Mouse (Mus musculus) B cell, adult 62 days (primary cell): ENCODE results near the gene Fkbp4. TPM values are rescaled to one million over a fixed set of nuclear protein-coding genes. Genes with fewer than 3 reads are reported as not detected.

Experiments
- total RNA-seq: library from RNA; stranded (reverse); gene quantifications from 4 replicates; pipeline ENCODE4 v1.2.4, GENCODE M21; 2023

Fkbp4 gene
- total RNA-seq: 64.4 to 78.9 TPM (median 69.6 TPM) in 4 replicates

GRCm38 (mm10) chr6:128438317-128438870 lies at the start of gene Fkbp4:
Gene Fkbp4, minus strand, starts transcription at chr6:128438677.

GRCm38 (mm10) chr6:128424269-128425019 lies 14.0 kb downstream of the Fkbp4 start, which contains the start of gene Itfg2:
Gene Itfg2, minus strand, starts transcription at chr6:128424931.

GRCm38 (mm10) chr6:128398996-128399395 lies 39.5 kb downstream of the Fkbp4 start, which contains the start of gene Nrip2:
Gene Nrip2, plus strand, starts transcription at chr6:128399296.

Other genes starting within 250 kb of the Fkbp4 start
- not detected in 4 replicates for gene Tead4, start 137.9 kb downstream of the Fkbp4 start, total RNA-seq
- 3.4 to 5.5 TPM (median 4.4 TPM) in 4 replicates for gene Tulp3, start 82.8 kb downstream of the Fkbp4 start, total RNA-seq
- 44.2 to 53.2 TPM (median 47.9 TPM) in 4 replicates for gene Rhno1, start 75.8 kb downstream of the Fkbp4 start, total RNA-seq
- gene Foxm1, start 75.7 kb downstream of the Fkbp4 start, total RNA-seq: 11.2 to 13.3 TPM (median 12.1 TPM) in 4 replicates
- gene Tex52, start 63.2 kb downstream of the Fkbp4 start, total RNA-seq: not detected in 4 replicates
- gene Gm44596, start 63.2 kb downstream of the Fkbp4 start, total RNA-seq: not detected in 4 replicates
- not detected in 4 replicates for gene Nrip2, start 39.4 kb downstream of the Fkbp4 start, total RNA-seq
- 42.9 to 70.3 TPM (median 62.4 TPM) in 4 replicates for gene Itfg2, start 13.7 kb downstream of the Fkbp4 start, total RNA-seq
- gene Pzp, start 88.0 kb upstream of the Fkbp4 start, total RNA-seq: not detected in 4 replicates
- gene A2ml1, start 142.9 kb upstream of the Fkbp4 start, total RNA-seq: not detected in 4 replicates
- 0.44 to 1.4 TPM in 2 of 4 replicates, not detected in the others for gene Klrb1a, start 184.9 kb upstream of the Fkbp4 start, total RNA-seq
- gene Clec2h, start 223.7 kb upstream of the Fkbp4 start, total RNA-seq: 142 to 160 TPM (median 148 TPM) in 4 replicates